Mouse (Mus musculus) ES-CJ7 (cell line): ENCODE measurements around the gene Serpina9.
"Not testable (repeated sequence)": the region's sequence is repeated elsewhere in the genome, so short reads cannot be mapped to it uniquely, and the experiment has no call there.

ENCODE experiments used
- DNase-seq: peaks from one replicate; pipeline ENCODE4 v3.0.0; 2011; ENCODE audit warnings: low read depth, low spot score

Gene Serpina9

GRCm38 (mm10) chr12:103989857-103990256 is 23.7 kb downstream of the Serpina9 start, which contains the start of gene Serpina11:
Gene Serpina11 (minus strand): TSS chr12:103989957.
- no peak for DNase-seq

- no peak for DNase-seq
Measured at GRCm38 (mm10) chr12:103989514-103989767, 24.1 kb downstream of the Serpina9 start.

DNA sequence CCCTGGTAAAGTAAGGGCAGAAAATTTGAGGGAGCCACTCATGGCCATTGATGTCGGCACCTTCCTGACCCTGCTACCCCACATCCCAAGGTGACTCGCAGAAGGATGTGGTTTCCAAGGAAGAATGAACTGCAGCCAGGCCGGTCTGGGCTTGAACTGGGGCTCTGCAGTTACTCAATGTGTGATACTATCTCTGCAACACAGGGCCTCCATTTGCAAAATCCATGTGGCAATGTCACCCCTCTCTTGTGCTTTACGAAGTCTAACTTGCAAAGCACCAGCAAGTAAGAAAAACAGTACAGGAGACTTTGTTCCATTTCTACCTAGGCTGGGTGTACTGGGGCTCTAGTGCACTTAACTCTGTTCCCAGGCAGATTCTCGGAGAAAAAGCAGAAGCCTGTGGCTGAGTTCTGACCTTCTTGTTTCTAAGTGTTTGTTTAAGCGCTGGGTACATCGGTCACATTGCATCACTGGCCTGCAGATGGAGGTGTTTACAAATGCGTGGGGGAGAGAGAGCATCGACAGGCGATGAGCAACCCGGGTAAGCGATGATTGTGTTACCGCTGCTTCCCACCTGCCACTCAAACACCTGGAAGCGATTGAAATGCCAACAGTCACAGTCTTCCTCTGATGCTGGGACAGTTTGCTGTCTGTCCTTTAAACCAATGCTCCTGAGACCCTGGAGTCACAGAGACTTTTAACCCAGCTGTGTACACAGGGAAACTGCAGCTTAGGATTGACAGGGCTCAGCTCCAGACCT is 24.6 kb downstream of the Serpina9 start:
- no peak for DNase-seq

- no peak for DNase-seq
Measured at GRCm38 (mm10) chr12:103985868-103986267, 27.7 kb downstream of the Serpina9 start.

GRCm38 (mm10) chr12:103984935-103985334 is 28.6 kb downstream of the Serpina9 start:
- peak; percentile 55 for DNase-seq

GRCm38 (mm10) chr12:103981646-103982360 is 31.8 kb downstream of the Serpina9 start:
- no peak for DNase-seq

GRCm38 (mm10) chr12:103978294-103978693 is 35.3 kb downstream of the Serpina9 start:
- no peak for DNase-seq

- no peak for DNase-seq
Measured at GRCm38 (mm10) chr12:103977846-103978245, 35.7 kb downstream of the Serpina9 start.

DNA sequence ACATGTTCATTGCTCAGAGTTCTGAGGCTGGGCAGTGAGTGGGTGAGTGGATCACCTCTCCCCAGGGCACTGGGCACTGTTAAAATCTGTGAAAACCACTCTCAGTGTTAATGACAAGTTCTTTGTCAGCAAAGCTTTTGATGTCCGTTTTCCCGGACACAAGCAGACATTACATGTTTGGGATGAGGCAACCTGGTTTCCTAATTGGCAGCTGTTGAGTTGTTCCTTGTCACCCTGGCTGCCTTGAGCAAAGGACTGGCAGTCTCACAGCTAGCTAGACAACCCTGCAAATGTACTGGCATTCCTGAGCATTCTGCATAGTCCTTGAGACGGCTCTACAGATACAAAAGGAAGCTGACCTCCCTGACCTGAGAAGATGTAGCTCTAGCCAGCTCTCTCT is 36.5 kb downstream of the Serpina9 start:
- DNase-seq: no peak

DNA sequence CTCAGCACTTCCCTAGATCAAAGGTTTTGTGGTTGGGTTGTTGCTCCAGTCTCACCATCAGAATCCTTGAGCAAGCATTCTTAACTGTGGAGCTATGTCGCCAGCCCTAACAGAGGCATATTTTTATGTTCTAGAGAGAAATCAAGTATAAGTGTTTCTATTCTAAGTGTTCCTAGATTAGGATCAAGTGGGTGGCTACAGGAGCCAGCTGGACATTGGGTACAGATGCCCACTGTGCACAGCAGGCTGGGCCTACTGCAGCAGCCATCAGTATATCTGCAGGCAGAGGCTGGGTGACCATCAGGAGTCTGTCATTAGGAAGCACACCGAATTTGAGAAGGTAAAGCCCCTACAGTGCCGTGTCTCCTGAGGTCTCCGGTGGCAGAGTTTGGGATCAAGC is 42.5 kb downstream of the Serpina9 start:
- peak; percentile 0 for DNase-seq

DNA sequence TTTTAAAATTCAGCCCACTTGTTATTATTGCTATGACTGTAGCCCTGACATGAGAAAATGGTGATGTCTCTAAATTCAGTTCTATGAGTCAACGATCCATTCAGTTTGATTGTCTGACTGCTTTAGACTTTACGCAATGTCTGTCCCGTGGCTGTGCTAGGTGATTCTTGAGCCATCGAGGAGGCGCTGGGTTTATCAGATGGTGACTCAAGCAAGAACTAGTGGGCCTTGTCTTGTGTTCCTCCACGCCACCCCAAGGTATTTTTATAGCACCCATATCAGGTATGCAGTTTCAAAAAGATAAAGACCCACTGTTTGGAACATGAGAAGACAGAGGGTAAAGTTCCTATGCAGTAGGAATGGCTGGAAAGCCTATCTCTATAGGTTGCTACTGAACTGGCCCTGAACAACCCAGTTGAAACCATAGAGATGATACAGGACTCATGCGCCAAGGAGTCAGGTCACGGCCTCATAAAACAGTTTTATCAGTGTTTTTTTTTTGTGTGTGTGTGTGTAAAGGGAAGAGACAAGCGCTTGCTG is 43.9 kb downstream of the Serpina9 start:
- peak; percentile 0 for DNase-seq

- peak; percentile 1 for DNase-seq
Measured at GRCm38 (mm10) chr12:103966761-103967160, 46.8 kb downstream of the Serpina9 start.

DNA sequence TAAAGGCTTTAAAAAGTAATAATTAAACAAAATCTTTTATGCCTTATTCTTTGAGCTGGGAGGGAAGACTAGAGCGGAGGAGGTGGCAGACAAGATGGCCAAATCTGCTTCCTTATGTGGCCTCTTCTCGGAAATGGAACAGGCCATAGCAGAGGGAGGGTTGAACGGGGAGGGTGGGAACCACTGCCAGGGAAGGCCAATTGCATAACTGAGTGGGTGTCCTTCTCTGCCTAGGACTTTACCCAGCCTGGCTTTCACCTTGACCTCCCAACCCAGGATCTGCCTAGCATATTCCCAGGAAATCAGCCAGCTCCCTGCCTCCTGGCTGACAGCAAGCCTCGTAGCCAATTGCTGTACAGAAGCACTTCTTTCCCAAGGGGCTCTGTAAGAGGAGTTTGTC is 50.3 kb downstream of the Serpina9 start:
- no peak for DNase-seq

GRCm38 (mm10) chr12:103962860-103963259 is 50.7 kb downstream of the Serpina9 start:
- DNase-seq: no peak

- no peak for DNase-seq
Measured at GRCm38 (mm10) chr12:103962337-103962736, 51.2 kb downstream of the Serpina9 start.

DNA sequence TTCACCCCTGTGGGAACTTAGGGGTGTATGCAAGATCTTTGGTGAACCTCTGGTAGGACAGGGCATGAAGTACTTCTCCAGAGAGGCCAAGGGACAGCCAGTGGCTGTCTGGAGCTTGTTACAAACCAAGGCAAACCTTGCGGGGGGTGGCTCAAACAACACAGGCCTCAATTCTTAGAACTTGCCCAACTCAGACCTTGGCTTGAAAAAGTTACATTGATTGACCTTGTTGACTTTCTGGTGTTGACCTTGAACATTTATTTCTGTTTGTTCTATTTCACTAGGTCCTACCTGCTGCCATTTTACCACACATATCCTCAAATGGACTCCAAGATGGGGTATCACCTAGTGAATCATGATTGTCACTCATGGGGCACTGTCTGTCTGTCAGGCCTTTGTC is 51.8 kb downstream of the Serpina9 start:
- DNase-seq: no peak

DNA sequence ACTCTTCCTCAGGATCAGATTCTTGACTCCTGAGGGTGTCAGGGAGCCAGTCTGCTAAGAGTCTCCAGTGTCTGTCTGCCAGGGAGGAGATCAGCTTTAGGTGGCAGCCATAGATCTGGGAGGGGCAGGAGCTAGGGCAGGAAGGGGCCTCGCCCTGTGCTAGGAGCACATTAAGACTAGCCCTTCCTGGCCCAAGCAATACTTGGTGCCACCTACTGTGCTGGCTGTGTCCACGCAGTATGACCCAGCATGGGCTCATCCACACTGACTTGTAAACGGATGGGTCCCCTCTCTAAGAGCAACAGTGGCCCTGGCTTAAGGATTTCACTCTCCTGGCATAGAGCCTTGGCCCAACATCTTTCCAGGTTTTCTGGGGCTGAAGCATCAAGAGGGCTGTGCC is 54.8 kb downstream of the Serpina9 start, which contains the start of gene Serpina1e:
Gene Serpina1e (minus strand): TSS at position 178 of the 400 bp plus-strand sequence.
- no peak for DNase-seq

DNA sequence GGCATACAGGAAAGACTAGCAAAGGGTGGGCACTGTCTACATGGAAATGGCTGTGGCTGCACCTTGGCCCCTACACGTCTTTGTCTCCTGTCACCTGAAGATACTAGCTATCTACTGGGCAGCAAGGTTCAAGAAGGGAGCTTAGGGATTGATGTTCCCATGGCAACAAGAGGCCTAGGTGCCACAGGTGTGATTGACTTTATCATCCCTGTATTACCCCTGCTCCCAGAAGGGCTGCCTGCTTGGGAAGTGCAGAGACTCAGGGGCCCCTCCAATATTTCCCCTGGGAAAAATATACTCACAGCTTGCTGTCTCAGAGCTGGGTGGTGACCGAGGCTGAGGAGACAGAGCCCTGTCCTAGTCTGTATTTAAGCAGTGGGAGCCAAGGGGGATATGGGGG is 57.0 kb downstream of the Serpina9 start:
- not testable (repeated sequence) for DNase-seq

DNA sequence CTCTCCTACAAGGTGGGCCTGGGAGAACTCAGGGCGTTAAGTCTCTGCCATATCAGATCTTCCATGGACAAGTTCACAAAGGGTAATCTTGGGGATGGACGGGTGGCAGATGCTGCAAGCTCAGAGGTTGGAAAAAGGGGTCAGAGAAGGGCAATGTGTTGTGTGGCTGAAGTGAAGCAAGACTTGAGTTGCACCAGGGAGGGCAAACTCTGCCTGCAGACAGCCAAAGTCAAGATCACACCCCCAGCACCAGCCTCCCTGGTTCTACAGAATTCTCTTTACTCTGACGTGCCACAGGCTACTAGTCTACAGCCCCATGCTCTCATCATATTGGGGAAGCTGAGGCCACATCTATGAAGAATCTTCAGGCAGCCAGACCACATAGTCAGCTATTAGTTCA is 60.6 kb downstream of the Serpina9 start:
- DNase-seq: not testable (repeated sequence)

- no peak for DNase-seq
Measured at GRCm38 (mm10) chr12:103946243-103946642, 67.3 kb downstream of the Serpina9 start.
